Mouse (Mus musculus): Measurements from ENCODE around the gene Ubash3a.

Ubash3a gene

GRCm38 (mm10) chr17:31279541-31279940 lies 71.9 kb downstream of the Ubash3a start:
- in situ Hi-C loops (cut with MboI, MseI), result no loop called here

- in situ Hi-C loops (cut with MboI, MseI), result no loop called here
Observed at GRCm38 (mm10) chr17:31280269-31280668, 72.6 kb downstream of the Ubash3a start.

- in situ Hi-C loops (cut with MboI, MseI), result no loop called here
Observed at GRCm38 (mm10) chr17:31281830-31282686, 74.4 kb downstream of the Ubash3a start.

GRCm38 (mm10) chr17:31282687-31283053 lies 75.0 kb downstream of the Ubash3a start:
- in situ Hi-C loops (cut with MboI, MseI), result no loop called here

- in situ Hi-C loops (cut with MboI, MseI), result no loop called here
Observed at GRCm38 (mm10) chr17:31285867-31286266, 78.2 kb downstream of the Ubash3a start.

- in situ Hi-C loops (cut with MboI, MseI), result no loop called here
Observed at GRCm38 (mm10) chr17:31286492-31286891, 78.8 kb downstream of the Ubash3a start, which contains the start of gene Slc37a1. TSS of gene Slc37a1 (plus strand) at chr17:31286792.

- in situ Hi-C loops (cut with MboI, MseI), result no loop called here
Observed at GRCm38 (mm10) chr17:31287216-31287615, 79.5 kb downstream of the Ubash3a start.

- in situ Hi-C loops (cut with MboI, MseI), result no loop called here
Observed at GRCm38 (mm10) chr17:31288999-31289726, 81.5 kb downstream of the Ubash3a start.

GRCm38 (mm10) chr17:31290311-31290710 lies 82.6 kb downstream of the Ubash3a start:
- in situ Hi-C loops (cut with MboI, MseI), result no loop called here

GRCm38 (mm10) chr17:31290859-31291258 lies 83.2 kb downstream of the Ubash3a start:
- in situ Hi-C loops (cut with MboI, MseI), result no loop called here

- in situ Hi-C loops (cut with MboI, MseI), result no loop called here
Observed at GRCm38 (mm10) chr17:31294363-31295214, 86.9 kb downstream of the Ubash3a start.

- in situ Hi-C loops (cut with MboI, MseI), result no loop called here
Observed at GRCm38 (mm10) chr17:31295215-31295891, 87.7 kb downstream of the Ubash3a start.

- in situ Hi-C loops (cut with MboI, MseI), result no loop called here
Observed at GRCm38 (mm10) chr17:31295892-31296781, 88.5 kb downstream of the Ubash3a start.
